Mouse (Mus musculus): ENCODE measurements around the gene St8sia1.

St8sia1 gene

GRCm38 (mm10) chr6:142815513-142815912, 148.7 kb downstream of the St8sia1 start:
- DNase-seq: peak in 1 of 2 experiments; percentile 38

DNA sequence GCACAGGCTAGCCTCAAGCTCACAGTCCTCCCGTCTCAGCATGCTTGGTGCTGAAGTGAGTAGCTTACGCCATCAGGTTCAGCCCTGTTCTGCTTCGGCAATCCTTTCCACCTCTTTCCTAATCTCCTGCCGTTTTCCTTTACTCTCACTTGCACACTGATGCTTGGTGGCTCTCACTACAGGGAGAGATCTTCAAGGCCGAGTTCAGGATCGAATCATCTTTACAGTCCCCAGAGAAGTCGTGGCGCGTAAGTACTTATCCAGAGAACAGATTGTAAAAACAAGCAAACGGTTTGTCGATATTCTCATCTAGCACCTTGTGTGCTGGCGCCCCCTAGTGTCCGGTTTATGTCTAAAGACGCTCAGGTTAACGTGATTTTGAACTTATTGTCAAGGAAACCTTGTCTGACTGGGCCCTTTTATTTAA, 149.7 kb downstream of the St8sia1 start:
- DNase-seq: peak; percentile 96 to 98

- DNase-seq: no peak
Observed at GRCm38 (mm10) chr6:142814011-142814410, 150.2 kb downstream of the St8sia1 start.

DNA sequence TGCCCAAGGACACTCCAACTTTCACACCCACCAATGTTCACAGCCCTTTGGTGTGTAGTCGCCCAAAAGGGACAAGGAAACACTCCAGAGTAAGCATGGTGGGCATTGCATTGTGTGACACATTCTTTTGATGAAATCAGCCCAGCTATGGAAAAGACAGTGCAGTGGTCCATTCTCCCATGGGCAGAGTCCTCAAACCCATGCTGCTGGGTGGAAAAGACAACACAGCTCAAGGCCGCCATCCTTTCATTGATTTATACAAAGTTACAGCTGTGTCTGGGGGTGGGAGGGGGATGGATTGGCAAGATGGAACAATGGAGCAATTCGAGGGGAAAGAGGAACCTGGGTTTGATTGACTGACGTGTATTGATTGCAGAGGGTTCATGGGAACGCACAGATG, 151.3 kb downstream of the St8sia1 start:
- DNase-seq: no peak

- no peak for DNase-seq
Observed at GRCm38 (mm10) chr6:142810239-142810638, 154.0 kb downstream of the St8sia1 start.

DNA sequence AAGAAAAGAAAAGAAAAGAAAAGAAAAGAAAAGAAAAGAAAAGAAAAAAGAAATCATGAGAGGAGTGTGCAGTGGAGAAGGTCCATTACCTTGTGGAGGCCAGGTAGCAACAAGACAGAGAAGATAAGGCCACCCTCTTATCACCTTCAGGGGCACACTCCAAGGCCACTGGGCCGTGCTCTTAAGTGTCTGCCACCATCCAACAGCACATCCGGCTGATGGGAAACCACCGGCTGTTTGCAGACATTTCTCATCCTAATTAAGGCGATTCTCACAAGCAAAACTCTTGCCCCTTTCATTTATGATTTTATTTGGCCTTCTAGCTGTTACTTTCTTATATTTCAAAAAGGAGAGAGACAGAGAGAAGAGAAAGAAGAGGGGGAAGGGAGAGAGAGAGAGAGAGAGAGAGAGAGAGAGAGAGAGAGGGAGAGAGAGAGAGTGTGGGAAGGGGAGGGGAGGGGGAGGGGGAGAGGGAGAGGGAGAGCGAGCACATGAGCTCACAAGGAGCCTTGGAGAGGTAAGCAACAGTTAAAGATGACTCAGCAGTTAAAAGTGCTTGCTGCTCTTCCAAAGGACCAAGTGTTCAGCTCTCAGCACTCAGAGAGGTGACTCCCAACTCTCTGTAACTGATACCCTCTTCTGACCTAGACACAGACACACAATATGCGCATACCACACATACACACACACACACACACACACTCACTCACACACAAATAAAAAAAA, 154.7 kb downstream of the St8sia1 start:
- DNase-seq: no peak

GRCm38 (mm10) chr6:142806326-142806725, 157.9 kb downstream of the St8sia1 start:
- DNase-seq: no peak

GRCm38 (mm10) chr6:142804402-142804801, 159.8 kb downstream of the St8sia1 start, which contains the start of gene Sult6b2:
Sult6b2 (minus strand) TSS chr6:142804502.
- no peak for DNase-seq

DNA sequence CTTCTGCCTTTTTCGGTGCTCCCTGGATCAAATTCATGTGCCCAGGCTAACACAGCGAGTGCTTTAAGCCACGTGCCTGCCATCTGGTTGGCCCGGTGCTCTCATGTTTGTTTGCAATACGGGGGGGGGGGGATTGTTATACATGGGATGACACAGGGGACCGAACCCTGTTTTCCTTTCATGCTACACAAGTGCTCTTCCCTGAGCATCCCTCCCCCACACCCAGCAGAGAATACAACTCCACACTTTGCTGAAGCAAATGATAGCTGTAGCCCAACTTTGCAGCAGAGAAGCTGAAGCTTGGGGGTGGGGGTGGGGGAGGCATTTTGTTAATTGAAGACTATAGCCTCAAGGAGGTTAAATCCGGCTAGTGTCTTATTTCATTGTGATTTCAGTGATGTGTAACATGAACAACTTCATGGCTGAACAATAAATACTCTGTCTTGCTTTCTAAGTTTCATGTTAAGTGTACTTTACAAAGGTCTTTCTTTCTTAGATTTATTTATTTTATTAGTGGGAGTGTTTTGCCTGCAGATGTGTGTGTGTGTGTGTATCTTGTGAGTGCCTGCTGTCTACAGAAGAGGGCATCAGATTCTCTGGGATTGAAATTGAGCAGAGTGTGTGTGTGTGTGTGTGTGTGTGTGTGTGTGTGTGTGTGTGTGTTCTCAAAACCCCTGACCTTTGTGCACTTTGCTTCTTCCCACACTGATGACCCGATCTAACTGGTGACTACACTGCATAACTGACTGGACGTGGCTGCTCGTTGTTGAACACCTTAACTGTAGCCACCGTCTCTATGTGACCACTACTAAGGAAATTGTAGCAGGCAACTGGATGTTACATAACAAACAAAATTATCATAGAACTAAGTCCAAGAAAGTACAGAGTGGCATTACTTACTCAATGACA, 161.4 kb downstream of the St8sia1 start:
- DNase-seq: no peak

DNA sequence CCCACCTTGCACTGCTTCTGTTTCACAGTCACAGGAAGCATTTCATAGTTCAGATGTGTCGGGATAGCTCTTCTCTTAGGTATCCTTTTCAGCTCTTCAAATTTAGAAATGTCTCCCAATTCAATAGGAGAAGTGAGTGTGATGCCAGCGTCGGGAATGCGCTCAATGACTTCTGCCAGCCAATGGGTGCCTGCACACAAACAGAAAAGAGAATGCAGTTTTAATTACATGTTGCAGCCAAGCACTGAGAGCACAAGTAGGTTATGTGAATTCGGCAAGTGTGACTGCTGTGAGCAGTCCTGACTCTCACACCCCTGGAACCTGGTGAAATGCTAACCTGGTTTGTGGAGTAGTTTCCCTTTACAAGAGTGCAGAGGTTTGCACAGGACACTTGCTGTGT, 162.6 kb downstream of the St8sia1 start:
- DNase-seq: no peak

- DNase-seq: no peak
Observed at GRCm38 (mm10) chr6:142799704-142800374, 164.4 kb downstream of the St8sia1 start.

DNA sequence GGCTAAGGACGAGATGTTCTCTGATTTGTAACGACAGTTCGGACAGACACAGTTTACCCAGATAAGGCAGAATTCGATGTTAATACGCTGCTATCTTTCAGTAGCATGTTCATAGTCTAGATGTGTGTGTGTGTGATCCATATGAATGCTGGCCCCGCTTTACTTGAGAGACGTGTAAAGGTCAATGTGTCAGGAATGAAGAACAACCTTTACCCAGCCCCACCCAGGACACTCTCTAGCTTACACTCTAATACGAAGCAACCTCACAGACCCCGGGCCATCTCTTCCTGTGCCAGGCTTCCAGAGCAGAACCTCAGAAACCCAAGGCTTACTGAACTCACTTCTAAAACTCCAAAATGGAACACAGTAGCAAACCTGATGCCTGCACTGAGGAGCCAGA, 165.4 kb downstream of the St8sia1 start:
- no peak for DNase-seq

GRCm38 (mm10) chr6:142797996-142798395, 166.3 kb downstream of the St8sia1 start:
- DNase-seq: no peak

GRCm38 (mm10) chr6:142795655-142796441, 168.4 kb downstream of the St8sia1 start:
- DNase-seq: no peak

- DNase-seq: no peak
Observed at GRCm38 (mm10) chr6:142795087-142795486, 169.2 kb downstream of the St8sia1 start.

DNA sequence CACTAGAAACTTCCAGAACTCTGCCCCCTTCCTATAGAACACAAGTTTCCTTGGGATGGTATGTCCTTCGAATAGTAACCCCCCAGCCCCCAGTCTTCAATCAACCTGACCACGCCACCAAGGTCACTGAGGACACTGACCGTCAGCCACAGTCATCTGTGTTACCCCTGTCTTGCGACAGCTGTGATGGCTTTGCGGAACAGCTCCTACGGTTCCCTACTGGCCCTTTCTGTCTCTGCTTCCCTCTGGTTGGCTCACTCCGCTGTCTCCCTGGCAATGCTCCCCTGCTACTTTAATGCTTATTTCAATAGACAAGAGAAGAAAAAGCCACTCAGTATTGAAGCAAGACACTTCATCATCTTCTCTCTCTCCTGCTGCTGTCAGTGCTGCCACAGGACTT, 170.8 kb downstream of the St8sia1 start:
- peak; percentile 66 to 71 for DNase-seq

- peak; percentile 85 for DNase-seq
Observed at GRCm38 (mm10) chr6:142792241-142792968, 171.8 kb downstream of the St8sia1 start.

GRCm38 (mm10) chr6:142789736-142790135, 174.5 kb downstream of the St8sia1 start:
- DNase-seq: no peak

DNA sequence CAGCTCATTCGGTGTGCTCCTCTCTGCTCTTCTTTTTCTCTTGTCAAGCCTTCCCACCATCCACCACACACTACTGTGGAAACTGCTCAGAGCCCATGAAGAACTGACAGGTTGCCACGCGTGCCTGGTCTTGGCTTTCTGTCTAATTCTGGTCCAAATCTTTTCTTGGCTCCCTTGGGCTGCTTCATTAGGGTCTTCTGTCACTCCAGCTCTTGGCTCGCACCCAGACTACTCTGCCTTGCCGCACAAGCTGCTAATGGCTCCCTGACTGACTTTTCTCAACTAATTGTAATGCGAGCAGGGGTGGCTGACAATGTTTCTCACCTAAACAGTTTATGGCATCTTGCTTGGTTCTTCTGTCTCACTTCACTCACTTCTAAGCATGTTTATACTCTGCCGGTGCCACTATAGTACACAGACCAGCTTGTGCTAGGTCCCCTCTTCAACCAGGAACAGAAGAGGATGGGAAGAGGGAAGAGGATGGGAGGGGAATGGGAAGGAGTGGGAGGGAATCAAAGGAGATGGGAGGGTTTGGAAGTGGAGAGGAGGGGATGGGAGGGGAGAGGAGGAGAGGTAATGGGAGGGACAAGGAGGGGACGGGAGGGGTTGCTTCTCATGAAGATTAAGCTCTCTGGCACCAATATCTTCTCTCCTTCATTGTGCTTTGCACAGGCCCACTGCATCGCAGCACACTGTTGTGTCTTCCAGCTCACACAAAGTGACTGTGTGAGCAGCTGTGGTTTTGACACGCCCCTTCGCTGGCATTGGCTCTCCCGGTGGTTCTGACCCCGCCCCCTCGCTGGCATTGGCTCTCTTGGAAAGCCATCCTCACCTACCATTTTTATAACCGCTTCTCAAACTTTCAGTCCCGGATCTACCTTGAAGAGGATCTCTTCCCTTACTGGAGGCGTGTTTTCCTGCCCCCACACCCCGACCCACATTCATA, 175.9 kb downstream of the St8sia1 start:
- peak; percentile 85 to 87 for DNase-seq

DNA sequence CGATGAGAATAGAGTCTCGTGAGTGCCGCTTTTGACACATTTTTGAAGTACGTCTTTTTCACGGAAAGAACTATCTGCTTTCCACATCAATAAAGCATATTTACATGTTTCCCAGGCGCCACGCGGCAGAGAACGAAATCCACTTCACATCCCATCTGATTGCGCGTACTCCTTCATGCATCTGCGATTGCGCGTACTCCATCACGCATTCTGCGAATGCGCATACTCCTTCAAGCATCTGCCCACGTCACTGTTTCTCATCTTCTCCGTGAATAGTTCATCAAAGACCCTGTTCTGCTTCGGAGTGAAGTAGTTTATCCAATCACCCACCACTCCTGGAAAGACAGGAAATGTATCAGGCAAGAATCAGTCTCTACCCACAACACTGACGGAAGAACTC, 178.1 kb downstream of the St8sia1 start:
- no peak for DNase-seq

All from cerebellum, postnatal 10 days (tissue).